Mouse (Mus musculus): Measurements from ENCODE around the gene AI182371. TPM values are rescaled to one million over a fixed set of nuclear protein-coding genes. Genes with fewer than 3 reads are reported as not detected.

The AI182371 gene
- polyA plus RNA-seq, 1 experiment = 1.4 TPM

DNA sequence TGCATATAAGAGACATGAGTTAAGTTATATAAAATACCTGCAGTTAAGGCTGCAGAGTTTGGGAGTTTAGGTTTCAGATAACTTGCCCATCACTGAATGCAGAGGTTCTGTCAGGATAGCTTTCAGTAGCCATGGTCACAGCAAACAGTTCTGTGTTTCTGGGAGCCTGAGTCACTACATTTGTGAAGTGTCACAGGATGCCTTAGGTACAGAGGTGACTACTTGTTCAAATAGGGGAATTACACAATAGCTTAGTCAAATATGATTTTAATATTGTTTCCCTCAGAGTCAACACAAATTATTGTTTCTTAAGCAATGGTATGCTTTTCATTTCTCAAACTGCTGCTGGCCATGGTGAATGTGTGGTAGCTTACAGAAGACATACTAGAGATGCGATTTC lies 32.2 kb downstream of the AI182371 start:
- no peak for DNase-seq (ENCODE audit: low spot score)

DNA sequence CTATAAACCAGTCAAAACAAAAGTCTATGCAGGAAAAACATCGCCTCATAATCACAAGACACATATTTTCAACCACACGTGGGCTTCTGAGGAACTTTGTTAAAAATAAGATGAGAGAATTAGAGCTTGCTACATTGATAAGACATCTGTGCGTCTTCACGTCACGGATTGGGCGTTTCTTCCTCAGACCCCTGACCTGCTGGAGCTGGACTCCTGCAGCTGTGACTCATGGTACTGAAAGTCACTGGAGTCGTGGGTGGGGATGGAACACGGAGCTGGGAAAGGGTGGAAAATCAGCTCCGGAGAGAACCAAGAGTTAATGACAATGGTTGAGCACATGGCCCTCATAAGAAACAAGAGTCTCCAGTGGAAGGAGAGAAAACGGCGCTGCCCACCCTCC lies 34.2 kb downstream of the AI182371 start:
- no peak for DNase-seq (ENCODE audit: low spot score)

DNA sequence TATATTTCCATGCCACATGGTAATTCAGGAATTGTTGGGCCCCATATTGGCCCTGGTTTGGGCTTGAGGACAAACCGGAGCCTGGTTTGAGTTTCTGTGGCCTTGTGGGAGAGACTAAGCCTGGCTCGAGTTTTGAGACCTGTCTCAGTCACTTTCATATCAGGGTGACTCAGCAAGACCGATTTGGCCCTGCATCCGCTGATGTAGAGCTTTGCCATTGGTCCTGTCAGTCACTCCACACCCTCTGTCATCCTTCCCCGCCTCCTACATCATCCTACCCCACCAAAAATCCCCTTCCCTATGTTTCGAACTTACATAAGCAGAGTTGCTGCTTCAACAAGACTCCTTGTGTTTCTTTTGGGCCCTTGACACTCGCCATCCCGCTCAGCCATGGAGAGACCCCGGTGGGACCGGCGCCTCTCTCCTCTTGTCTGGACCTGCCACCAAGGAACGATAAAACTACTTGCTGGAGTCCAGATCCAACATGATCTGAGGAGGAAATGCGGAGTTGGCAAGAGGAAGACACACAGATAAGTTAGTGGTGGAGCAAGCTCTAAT lies 34.7 kb downstream of the AI182371 start:
- DNase-seq (ENCODE audit: low spot score) = no peak

DNA sequence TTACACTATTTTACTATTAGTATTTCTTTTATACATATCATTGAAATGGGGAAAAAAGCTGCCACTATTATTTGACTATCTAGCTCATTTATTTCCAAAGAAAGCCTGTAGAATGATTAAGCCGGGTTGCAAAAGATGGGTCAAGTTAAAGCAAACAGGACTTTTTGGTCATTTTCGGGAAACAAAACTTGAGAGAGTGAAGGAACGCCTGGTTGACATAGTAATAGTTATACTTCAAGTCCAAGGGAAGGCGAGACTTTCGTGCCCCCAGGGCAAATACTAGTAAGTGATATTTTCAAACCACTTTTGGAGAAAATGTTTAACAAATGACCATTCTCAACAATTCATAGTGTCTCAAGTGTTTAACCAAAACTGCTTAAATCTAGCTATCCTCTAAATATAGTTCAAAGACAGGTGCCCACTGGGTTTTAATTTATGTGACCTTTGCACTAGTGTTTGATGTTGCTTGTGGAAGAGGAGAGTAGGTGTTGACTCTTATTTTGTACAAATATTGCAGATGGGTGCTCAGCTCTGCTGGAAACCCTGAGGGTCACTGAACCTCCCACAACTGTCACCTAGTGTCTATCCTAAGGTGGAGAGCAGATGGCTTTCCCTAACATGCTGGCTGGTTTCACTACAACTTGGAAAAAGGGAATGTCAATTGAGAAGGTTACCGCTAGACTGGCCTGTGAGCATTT lies 37.9 kb downstream of the AI182371 start:
- no peak for DNase-seq (ENCODE audit: low spot score)

DNA sequence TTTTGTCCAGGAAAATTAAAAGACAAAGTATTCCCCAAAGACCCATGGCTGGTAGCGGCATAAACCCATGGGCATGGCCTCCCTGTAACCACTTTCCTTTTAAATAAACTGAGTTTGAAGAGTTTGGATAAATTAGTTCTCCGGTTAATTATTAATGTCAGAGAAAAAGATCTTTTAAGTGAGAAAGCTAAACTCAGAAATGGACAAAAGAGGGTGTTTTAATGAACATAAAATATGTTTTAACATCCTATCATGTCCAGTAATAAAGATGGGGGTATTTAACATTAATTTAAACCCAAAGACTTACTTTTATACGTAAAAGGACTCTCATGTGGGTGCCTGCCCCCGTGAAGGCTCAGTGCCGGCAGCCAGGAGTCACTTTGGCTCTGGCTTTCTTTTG lies 40.0 kb downstream of the AI182371 start, which contains the start of gene Hc:
Hc (minus strand) TSS at position 101 of the 400 bp plus-strand sequence.
- no peak for DNase-seq (ENCODE audit: low spot score)

DNA sequence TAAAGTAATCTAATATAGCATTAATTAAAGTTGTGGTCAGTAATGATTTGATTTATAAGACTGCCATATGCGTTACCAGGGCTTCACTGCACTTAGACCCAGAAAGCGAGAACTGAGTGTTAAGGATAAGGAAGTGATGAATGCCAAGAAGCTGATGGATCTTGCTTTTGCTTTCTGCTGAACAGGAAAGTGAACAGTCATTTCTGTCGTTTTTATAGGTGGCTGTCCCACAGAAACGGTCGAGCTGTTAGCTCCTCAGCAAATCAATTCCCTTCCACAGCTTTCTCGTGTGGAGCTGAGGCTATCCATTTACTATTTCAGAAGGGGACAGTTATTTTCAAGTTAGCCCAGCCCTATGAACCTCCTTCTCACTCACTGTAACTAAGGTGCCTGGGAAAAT lies 40.4 kb downstream of the AI182371 start:
- DNase-seq (ENCODE audit: low spot score) = no peak

DNA sequence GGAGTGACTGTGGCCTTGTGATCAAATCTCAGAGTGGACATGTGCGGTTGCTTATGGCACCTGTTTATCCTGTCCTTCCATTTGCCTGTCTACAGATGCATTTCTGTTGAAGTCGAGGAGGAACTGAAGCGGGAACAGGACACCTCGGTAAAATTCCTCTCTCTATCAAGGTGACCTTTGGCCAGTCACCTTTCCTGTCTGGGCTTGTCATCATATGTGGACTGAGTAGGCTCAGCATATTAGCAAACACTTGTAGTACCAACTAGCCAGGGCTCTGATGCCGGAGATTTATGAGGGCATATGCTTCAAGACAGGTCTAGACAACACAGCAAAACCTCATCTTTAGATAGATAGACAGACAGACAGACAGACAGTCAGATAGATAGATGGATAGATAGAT lies 41.1 kb downstream of the AI182371 start:
- no peak for DNase-seq (ENCODE audit: low spot score)

DNA sequence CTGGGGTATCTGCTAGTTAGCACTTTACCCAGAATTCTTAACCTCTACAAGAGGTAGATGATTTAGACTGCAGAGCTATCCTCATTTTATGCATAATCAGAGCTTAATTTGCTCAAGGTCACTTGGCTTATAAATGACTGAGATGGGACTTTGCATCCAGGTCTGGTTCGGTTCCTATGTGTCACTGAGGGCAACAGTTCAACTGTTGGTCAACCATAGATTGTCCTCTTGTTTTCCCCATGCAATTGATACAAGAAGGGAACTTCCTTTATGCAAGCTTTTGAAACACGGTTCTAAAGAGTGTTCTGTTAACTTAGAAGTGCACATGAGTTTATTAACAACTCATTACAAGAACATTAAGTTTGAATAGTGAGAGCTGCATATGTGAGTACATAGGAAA lies 43.0 kb downstream of the AI182371 start:
- DNase-seq (ENCODE audit: low spot score) = no peak

DNA sequence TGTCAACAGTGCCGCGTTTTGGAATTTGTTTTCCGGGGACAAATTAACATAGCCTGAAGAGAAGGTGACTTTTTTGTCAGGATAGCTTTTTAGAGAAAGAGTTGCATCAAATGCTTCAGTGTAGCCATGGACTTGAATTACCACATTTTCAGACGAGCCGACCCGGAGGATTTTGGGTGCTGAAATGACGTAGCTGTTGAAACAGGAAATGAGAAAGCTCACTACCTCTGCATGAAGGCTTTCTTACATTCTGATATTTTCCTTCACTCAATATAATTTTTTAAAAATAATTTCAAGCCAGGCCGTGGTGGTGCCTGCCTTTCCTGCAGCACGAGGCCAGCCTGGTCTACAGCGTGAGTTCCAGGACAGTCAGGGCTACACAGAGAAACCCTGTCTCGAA lies 44.1 kb downstream of the AI182371 start:
- DNase-seq (ENCODE audit: low spot score) = no peak

DNA sequence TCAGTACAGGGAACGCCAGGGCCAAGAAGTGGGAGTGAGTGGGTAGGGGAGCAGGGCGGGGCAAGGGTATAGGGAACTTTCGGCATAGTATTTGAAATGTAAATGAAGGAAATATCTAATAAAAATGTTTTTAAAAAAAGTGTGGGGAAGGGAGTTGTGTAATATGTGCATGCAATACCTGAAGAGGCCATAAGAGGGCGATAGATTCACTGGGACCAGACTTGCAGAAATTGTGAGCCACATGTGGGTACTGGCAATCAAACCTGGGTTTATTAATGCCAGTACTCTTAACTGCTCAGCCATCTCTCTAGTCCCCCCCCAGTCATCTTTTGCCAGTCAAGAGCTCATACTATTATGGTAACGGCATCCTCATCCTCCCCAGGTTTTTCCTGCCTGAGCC lies 52.5 kb downstream of the AI182371 start:
- no peak for DNase-seq (ENCODE audit: low spot score)

DNA sequence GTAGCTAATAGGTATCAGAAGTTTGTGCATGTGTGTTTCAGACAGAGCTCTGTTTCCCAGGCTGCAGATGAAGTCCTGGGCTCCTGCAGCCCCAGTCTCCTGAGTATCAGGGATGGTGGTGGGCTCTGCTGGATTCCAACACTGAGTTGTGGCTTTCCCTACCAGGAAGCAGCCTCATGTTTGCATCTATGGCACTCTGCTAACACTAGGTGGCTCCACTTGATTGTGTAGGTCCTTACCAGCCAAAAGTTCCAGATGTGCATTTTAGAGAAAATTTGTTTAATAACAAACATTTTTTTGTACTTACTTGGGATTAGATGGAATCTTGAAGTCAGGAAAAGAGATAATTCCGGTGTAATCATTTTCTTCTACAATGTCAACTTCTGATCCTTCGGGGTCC lies 56.4 kb downstream of the AI182371 start:
- DNase-seq (ENCODE audit: low spot score) = no peak

DNA sequence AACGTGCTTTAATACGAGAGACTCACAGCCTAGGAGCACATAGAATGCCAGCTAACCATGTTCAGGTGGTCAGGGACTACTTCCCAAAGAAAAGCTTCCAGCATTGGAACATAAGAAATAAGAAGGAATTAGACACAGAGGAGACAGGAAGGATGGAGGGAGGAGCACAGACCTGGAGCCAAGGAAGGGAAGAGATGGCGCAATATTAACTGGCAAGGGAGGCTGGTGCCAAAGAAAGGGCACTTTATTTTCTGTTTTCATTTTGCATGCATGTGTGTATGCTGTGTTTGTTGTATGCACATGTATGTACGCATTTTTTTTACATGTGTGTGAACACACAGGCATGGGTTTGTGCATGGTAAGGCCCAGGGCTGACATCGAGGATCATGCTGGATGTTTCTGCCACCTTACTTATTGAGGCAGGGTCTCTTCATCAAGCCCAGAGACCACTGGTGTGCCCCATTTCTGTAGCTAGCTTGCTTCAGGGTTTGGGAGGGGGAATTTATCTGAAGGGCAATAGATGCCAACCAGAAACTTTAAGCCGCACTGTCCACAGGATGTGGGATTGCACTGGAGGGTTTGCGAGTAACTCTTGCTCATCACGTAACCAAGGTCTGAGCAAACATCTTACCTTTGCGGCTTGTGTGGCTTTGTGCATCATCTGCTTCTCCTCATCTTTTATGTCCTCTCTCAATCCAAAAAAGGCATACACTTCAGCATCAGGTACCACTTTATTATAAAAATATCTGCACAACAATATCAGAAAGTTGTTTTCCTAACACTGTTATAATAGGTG lies 62.6 kb downstream of the AI182371 start:
- no peak for DNase-seq (ENCODE audit: low spot score)

Other genes with a start within 250 kb of the AI182371 start
- gene Cutal, start 227.1 kb downstream of the AI182371 start, polyA plus RNA-seq (2012; rRNA removed) = 1.9 and 3.0 TPM in 2 replicates
- gene Psmd5, start 226.6 kb downstream of the AI182371 start, polyA plus RNA-seq (2012; rRNA removed) = 44.8 and 54.0 TPM in 2 replicates
- gene Phf19, start 187.5 kb downstream of the AI182371 start, polyA plus RNA-seq (2012; rRNA removed) = 4.5 and 4.7 TPM in 2 replicates
- 5.9 and 6.6 TPM in 2 replicates for gene Traf1, start 139.8 kb downstream of the AI182371 start, polyA plus RNA-seq (2012; rRNA removed)
- gene Hc, start 40.1 kb downstream of the AI182371 start, polyA plus RNA-seq (2012; rRNA removed) = 0.40 and 0.56 TPM in 2 replicates
- 20.8 and 23.7 TPM in 2 replicates for gene Cntrl, start 7.9 kb upstream of the AI182371 start, polyA plus RNA-seq (2012; rRNA removed)
- gene Rab14, start 99.6 kb upstream of the AI182371 start, polyA plus RNA-seq (2012; rRNA removed) = 132 and 145 TPM in 2 replicates
- 4,184 and 4,255 TPM in 2 replicates for gene Gsn, start 154.8 kb upstream of the AI182371 start, polyA plus RNA-seq (2012; rRNA removed)
- gene Stom, start 235.4 kb upstream of the AI182371 start, polyA plus RNA-seq (2012; rRNA removed) = 67.9 and 82.5 TPM in 2 replicates

Measured in urinary bladder, adult 2 months (tissue).